Mouse (Mus musculus) cortical plate, adult 2 months (tissue): ENCODE results near the gene Prdm1. TPM values are rescaled to one million over a fixed set of nuclear protein-coding genes. Genes with fewer than 3 reads are reported as not detected.

Source experiments
- H3K27ac ChIP-seq: fragments of 200-500 bp; 2 replicates; pipeline ENCODE4 v1.5.1; 2012; ENCODE audit warnings: low read length, control low read depth, inconsistent platforms; ENCODE audit not compliant: insufficient read depth
- H3K4me1 ChIP-seq: fragments of 200-500 bp; 2 replicates; pipeline ENCODE4 v1.6.1; 2011; ENCODE audit warnings: low read length; ENCODE audit not compliant: control insufficient read depth, insufficient read depth
- H3K4me3 ChIP-seq: fragments of 200-500 bp; 2 replicates; pipeline ENCODE4 v1.5.1; 2011; ENCODE audit warnings: mild to moderate bottlenecking, low read length, control low read depth; ENCODE audit not compliant: insufficient read depth
- CTCF ChIP-seq: fragments of 200-500 bp; IDR thresholded peaks from 2 replicates; pipeline ENCODE4 v1.5.1; 2011; ENCODE audit warnings: mild to moderate bottlenecking, control low read depth, low read length; ENCODE audit not compliant: insufficient read depth; ENCODE audit errors: extremely low read depth
- POLR2A ChIP-seq: fragments of 200-500 bp; IDR thresholded peaks from 2 replicates; pipeline ENCODE4 v1.6.1; 2011; ENCODE audit warnings: mild to moderate bottlenecking, low read length, control low read depth; ENCODE audit not compliant: insufficient read depth; ENCODE audit errors: extremely low read depth
- polyA plus RNA-seq: library from polyadenylated mRNA; depleted of rRNA; stranded (reverse); fragments of >200 nt; gene quantifications from 2 replicates; pipeline ENCODE4 v1.2.3, GENCODE M21; 2012

The Prdm1 gene
- polyA plus RNA-seq, 1 experiment = 0.58 TPM

DNA sequence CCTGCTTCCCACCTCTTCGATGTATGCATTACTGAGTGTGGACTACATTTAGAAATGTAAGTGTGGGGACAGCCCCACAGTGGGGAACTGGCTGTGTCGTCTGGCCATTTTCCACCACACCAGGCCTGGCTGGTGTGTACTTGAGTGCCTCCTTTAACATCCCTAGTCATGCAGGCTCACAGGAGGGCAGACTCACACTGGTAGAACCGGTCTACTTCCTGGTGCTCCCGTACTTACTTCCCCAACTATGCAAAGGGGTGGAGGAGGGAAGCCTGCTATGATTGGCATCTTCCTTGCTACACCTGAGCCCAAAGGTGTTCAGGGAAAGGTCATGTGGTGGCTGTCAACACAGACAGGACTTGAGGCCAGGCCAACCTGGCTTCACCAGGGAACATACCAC is 96.6 kb downstream of the Prdm1 start:
- TF ChIP-seq CTCF (no peak), POLR2A (no peak)
- Histone ChIP-seq H3K4me3 (no peak overlapping the region), H3K27ac (no peak overlapping the region), H3K4me1 (peaks cover 2% of the 10 kb centered on the region)

DNA sequence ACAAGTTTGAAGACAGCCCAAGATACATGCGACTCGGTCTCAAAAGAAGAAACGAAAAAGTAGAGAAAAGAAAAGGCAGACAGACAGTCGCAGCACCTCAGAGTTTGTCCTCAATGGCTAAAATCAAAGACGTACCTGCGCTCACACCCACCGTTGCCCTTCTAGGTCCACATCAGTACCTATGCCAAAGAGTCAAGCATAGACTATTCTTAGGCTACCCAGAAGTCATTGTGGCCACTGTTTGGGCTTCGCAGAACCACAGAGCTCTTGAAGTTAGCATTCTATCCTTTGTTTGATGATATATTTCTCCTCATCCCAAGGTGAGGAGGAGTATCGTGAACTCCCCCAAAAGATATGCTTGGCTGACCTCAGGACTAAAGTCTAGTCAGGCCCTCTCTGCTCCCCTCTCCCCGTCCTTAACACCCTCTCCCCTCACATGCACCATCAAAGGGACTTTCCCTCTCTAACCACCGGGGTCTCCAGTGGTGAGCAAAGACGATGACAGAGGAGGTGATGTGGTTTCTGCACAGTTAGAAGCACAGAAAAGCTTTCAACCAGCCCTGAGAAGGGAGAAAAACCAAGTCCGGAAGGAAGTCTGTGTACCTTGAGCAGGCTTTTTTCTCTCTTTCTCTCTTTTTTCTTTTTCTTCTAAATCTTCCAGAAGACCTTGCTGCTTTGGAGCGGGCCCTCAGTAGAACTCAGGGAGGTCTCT is 99.0 kb downstream of the Prdm1 start:
- TF ChIP-seq CTCF (no peak), POLR2A (no peak)
- Histone ChIP-seq H3K4me3 (no peak overlapping the region), H3K4me1 (no peaks in the 10 kb centered on the region), H3K27ac (no peak overlapping the region)

DNA sequence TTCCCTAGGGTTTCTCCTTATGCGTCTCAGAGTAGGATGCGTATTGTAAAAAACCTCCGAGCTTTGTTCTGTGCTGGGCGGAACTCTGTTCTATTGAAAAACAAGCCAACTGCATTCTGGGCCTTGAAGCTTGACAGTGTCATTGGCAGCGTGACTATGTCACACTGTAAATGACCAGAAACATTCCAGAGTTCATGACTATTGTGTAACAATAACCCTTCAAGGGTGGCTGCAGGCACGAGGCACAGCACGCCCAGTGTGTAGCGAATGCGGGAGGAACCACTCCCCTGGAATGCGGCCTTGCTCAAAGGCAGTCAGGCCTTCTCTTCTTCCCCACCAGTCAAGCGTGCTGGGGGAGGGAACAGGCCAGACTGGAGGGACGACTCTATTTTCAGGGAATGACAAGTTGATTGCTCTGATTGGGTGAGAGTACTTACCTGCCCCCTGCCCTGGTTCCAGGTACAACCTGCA is 100.4 kb downstream of the Prdm1 start:
- TF ChIP-seq POLR2A = no peak
- TF ChIP-seq CTCF = no peak
- H3K27ac ChIP-seq = no peak overlapping the region

DNA sequence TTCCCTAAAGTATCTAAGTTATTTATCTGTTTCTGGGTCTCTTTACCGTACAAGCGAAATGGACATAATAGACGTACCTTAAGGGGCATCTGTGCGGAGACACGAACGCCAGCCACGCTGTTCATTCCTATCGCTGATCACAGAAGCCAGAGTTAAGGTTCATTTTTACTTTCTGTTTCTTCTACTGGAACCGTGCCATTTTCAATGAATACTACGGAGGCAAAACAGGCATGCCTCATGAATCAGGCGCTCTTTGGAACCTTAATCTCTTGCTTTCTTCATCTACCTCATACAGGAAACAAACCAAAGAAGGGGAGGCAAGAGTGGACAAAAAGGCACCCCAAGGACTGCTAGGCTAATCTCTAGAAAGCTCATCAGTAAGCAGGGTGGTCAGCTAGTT is 100.9 kb downstream of the Prdm1 start:
- Histone ChIP-seq H3K4me1 (no peaks in the 10 kb centered on the region), H3K4me3 (no peak overlapping the region), H3K27ac (no peak overlapping the region)
- no peak for TF ChIP-seq CTCF
- TF ChIP-seq POLR2A = no peak

More for the DNA sequence above, 100.4 kb downstream of the Prdm1 start:
- no peaks in the 10 kb centered on the region for H3K4me1 ChIP-seq
- H3K4me3 ChIP-seq = no peak overlapping the region

DNA sequence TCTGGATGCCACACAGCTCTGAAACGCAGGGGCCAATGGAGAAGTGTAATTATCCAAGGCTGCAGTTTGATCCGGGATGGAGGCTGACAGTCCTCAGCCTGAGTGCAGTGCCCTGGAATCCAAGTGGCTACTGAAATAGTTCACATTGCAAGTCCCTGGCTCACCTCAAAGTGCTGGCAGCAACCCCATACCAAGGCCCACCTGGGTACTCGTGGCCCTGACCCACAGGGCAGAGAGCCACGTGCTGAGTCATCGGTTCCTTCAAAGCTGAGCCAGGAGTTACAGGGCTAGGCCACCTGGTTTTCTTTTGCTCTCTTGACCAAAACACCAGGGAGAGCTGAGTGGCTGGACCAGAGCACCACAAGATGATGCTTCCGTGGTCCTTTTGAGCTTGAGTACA is 103.3 kb downstream of the Prdm1 start:
- no peak overlapping the region for H3K4me3 ChIP-seq
- no peak overlapping the region for H3K27ac ChIP-seq
- no peaks in the 10 kb centered on the region for H3K4me1 ChIP-seq
- TF ChIP-seq CTCF (no peak), POLR2A (no peak)

DNA sequence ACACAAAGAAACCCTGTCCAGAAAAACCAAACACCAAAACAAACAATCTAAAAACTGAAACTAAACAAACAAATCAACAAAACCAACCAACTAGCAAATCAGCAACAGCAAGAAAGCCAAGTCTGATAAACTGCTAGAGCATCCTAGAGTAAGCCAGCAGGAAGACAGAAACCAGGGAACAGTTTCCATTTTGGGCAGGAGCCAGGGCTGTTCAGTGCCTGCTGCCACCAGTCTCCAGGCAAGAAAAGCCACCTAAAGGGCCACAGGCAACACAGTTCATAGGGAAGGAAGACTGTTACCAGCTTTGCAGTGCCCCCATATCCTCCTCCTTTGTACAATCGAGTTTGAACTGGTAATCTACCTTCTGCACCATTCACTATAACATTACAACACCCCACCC is 106.4 kb downstream of the Prdm1 start:
- H3K4me3 ChIP-seq = no peak overlapping the region
- TF ChIP-seq POLR2A = no peak
- TF ChIP-seq CTCF = no peak
- no peaks in the 10 kb centered on the region for H3K4me1 ChIP-seq

DNA sequence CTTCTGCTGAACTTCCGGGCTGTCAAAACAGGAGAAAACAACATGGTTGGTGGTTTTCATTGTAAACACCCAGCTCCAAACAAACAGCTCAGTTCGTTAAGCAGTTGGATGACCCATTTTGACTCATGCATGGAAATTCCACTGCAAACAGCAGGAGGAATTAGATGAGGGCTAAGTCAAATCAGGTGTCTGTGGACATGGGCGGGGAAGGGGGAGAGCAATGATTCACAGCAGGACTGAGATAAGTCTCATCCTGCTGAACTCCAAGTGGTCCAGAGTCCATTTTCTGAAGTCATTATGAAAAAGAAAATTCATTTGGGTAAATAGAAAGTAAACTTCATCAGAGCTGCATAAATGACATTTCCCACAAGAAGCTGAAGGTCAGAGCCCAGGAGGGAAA is 108.1 kb downstream of the Prdm1 start:
- H3K4me3 ChIP-seq = no peak overlapping the region
- no peaks in the 10 kb centered on the region for H3K4me1 ChIP-seq
- TF ChIP-seq CTCF (no peak), POLR2A (no peak)
- H3K27ac ChIP-seq = no peak overlapping the region

More for the DNA sequence above, 106.4 kb downstream of the Prdm1 start:
- H3K27ac ChIP-seq = no peak overlapping the region

DNA sequence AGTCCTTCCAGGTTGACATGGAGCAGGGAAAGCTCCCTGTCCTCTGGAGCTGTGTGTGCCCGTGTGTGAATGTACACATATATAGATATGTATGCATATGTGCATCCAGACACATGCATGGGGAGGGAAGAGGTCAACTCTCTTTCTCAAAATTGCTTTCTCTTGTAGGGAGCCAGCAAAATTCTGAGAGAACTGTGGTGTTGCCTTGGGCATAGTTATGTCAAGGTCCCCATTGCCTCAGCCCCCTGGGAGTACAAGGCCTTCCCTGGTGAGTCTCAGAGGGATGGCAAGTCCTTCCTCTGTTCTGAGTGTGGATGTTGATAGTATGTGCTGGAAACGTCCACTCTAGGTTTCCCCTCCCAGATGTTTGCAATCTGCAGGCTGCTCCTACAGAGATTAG is 109.4 kb downstream of the Prdm1 start:
- H3K4me3 ChIP-seq = no peak overlapping the region
- TF ChIP-seq POLR2A (no peak), CTCF (no peak)
- H3K4me1 ChIP-seq = no peaks in the 10 kb centered on the region
- H3K27ac ChIP-seq = no peak overlapping the region

DNA sequence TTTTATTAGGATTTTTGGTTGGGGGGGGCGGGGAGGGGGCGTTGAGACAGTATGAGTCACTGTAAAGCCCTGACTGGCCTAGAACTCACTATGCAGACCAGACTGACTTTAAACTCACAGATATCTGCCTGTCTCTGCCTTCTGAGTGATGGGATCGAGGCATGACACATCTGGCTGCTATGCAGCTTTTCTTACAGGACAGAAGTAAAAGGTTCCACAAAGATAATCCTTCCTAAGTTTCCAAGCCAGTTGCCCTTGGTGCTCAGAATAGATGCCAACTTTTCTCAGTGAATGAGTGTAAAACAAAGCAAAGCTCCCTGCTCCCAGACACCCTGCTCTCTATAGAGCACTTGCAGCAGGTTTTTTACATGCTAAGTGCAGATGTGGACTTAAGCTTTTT is 112.7 kb downstream of the Prdm1 start:
- TF ChIP-seq POLR2A = no peak
- no peak for TF ChIP-seq CTCF
- Histone ChIP-seq H3K4me1 (no peaks in the 10 kb centered on the region), H3K4me3 (no peak overlapping the region), H3K27ac (no peak overlapping the region)

DNA sequence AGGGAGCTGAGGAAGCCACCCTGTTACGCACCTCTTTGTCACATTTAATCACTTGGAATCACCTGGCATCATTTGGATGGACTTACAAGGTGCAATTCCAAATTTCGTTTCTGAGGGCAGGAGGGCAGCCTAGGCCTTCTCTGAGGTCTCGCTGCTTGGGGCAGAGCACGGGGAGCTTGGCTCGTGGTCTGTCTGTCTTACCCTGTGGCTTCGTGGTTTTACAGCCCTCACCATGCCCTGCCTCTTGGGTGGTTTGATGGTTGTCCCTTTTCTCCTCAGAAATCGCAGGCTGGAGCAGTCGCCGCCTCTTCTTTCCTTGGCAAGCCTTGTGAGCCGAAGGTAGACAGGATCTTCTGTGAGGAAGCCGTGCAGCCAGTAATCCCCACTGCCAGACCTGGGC is 118.3 kb downstream of the Prdm1 start:
- Histone ChIP-seq H3K27ac (no peak overlapping the region), H3K4me3 (no peak overlapping the region), H3K4me1 (no peaks in the 10 kb centered on the region)
- TF ChIP-seq CTCF (no peak), POLR2A (no peak)
